Mouse (Mus musculus): ENCODE data around the gene Fam8a1.

The Fam8a1 gene

GRCm38 (mm10) chr13:46669048-46669619 lies at the start of gene Fam8a1:
Gene Fam8a1 (plus strand): TSS chr13:46669522.
- DNase-seq (ENCODE audit: low spot score) = peak; percentile 87

- DNase-seq (ENCODE audit: low spot score) = no peak
These were observed 49.7 kb upstream of the Fam8a1 start for GRCm38 (mm10) chr13:46619633-46620032.

- no peak for DNase-seq (ENCODE audit: low spot score)
These were observed 48.2 kb upstream of the Fam8a1 start for GRCm38 (mm10) chr13:46620964-46621757.

GRCm38 (mm10) chr13:46626608-46627007 lies 42.7 kb upstream of the Fam8a1 start:
- no peak for DNase-seq (ENCODE audit: low spot score)

GRCm38 (mm10) chr13:46627841-46628240 lies 41.5 kb upstream of the Fam8a1 start:
- DNase-seq (ENCODE audit: low spot score) = no peak

- no peak for DNase-seq (ENCODE audit: low spot score)
These were observed 39.9 kb upstream of the Fam8a1 start for GRCm38 (mm10) chr13:46629391-46629790.

GRCm38 (mm10) chr13:46632796-46633195 lies 36.5 kb upstream of the Fam8a1 start:
- DNase-seq (ENCODE audit: low spot score) = no peak

GRCm38 (mm10) chr13:46633320-46634132 lies 35.8 kb upstream of the Fam8a1 start:
- DNase-seq (ENCODE audit: low spot score) = no peak

GRCm38 (mm10) chr13:46634133-46634488 lies 35.2 kb upstream of the Fam8a1 start:
- DNase-seq (ENCODE audit: low spot score) = no peak

- no peak for DNase-seq (ENCODE audit: low spot score)
These were observed 28.5 kb upstream of the Fam8a1 start for GRCm38 (mm10) chr13:46640608-46641468.

GRCm38 (mm10) chr13:46642318-46642717 lies 27.0 kb upstream of the Fam8a1 start:
- peak; percentile 16 for DNase-seq (ENCODE audit: low spot score)

GRCm38 (mm10) chr13:46644175-46644574 lies 25.1 kb upstream of the Fam8a1 start:
- DNase-seq (ENCODE audit: low spot score) = no peak

GRCm38 (mm10) chr13:46645476-46645875 lies 23.8 kb upstream of the Fam8a1 start:
- DNase-seq (ENCODE audit: low spot score) = no peak

GRCm38 (mm10) chr13:46651853-46652252 lies 17.5 kb upstream of the Fam8a1 start:
- DNase-seq (ENCODE audit: low spot score) = no peak

GRCm38 (mm10) chr13:46652671-46653070 lies 16.7 kb upstream of the Fam8a1 start:
- no peak for DNase-seq (ENCODE audit: low spot score)

GRCm38 (mm10) chr13:46653671-46654070 lies 15.7 kb upstream of the Fam8a1 start:
- DNase-seq (ENCODE audit: low spot score) = no peak

GRCm38 (mm10) chr13:46654566-46654965 lies 14.8 kb upstream of the Fam8a1 start:
- DNase-seq (ENCODE audit: low spot score) = no peak

GRCm38 (mm10) chr13:46659211-46659610 lies 10.1 kb upstream of the Fam8a1 start:
- no peak for DNase-seq (ENCODE audit: low spot score)

GRCm38 (mm10) chr13:46663461-46663964 lies 5.8 kb upstream of the Fam8a1 start:
- no peak for DNase-seq (ENCODE audit: low spot score)

GRCm38 (mm10) chr13:46669620-46670271 lies 424 bp downstream of the Fam8a1 start:
- no peak for DNase-seq (ENCODE audit: low spot score)

GRCm38 (mm10) chr13:46670514-46670913 lies 1.2 kb downstream of the Fam8a1 start:
- DNase-seq (ENCODE audit: low spot score) = peak; percentile 19

Measured in c-Kit-positive CD71-positive TER-119-positive erythroid progenitor cells, embryonic 14.5 days (primary cell).